Mouse (Mus musculus) heart, postnatal 0 days (tissue): ENCODE measurements around the gene Ankrd65.

Experiments
- CTCF ChIP-seq: IDR thresholded peaks from 2 replicates; pipeline ENCODE4 v1.5.1; 2016; ENCODE audit warnings: antibody characterized with exemption, control low read depth, low read depth
- EP300 ChIP-seq: IDR thresholded peaks from 2 replicates; pipeline ENCODE4 v1.6.1; 2016; ENCODE audit warnings: antibody characterized with exemption, low read depth

- TF ChIP-seq CTCF, result no peak
- TF ChIP-seq EP300, result no peak
Observed at GRCm38 (mm10) chr4:155831831-155832230, 41.6 kb downstream of the Ankrd65 start.
